Mouse (Mus musculus): ENCODE measurements around the gene Gm45808.

Gm45808 gene

GRCm38 (mm10) chr7:45451344-45451982 lies 35.1 kb downstream of the Gm45808 start:
- DNase-seq (ENCODE audit: inconsistent ontology term) = peak; percentile 50

DNA sequence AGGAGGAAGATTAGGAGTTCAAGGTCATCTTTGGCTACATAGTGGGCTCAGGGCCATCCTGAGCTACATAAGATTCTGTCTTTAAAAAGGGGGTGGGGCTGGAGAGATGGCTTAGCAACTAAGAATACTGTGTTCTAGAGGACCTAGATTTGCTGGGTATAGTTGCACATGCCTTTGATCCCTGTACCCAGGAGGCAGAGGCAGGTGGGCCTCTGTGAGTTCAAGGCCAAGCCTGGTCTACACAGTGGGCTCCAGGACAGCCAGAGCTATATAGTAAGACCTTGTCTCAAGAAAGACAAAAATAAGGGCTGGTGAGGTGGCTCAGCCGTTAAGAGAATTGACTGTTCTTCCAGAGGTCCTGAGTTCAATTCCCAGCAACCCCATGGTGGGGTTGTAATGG lies 36.6 kb downstream of the Gm45808 start:
- DNase-seq (ENCODE audit: inconsistent ontology term) = no peak

DNA sequence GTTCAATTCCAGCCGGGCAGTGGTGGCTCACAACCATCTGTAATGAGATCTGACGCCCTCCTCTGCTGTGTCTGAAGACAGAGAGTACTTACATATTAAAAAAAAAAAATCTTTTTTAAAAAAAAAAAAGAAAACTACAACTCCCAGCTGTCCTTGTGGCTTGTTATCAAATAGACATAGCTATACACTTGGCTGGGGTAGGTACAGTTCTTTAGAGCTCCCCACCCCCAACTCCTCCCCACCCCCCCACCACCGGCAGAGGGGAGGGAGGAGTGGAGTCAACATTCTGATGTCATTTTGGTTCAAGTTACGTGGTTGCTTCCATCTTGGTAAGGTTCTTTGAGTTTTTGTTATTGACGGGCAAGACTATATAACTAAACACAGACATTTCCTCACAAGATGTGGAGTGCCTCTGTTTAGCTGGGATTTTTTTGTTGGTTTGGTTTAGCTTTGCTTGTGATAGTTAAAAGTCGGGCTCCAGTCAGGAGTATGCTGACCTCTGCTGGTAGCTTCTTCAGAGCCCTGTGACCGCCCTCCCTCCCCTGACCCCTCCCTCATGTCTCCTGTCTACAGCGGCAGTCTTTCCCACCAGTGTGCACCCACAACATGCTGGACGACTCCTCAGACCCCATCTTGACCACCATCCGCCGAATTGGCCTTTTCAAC lies 39.2 kb downstream of the Gm45808 start:
- peak; percentile 59 for DNase-seq (ENCODE audit: inconsistent ontology term)

GRCm38 (mm10) chr7:45446589-45446988 lies 40.0 kb downstream of the Gm45808 start:
- no peak for DNase-seq (ENCODE audit: inconsistent ontology term)

DNA sequence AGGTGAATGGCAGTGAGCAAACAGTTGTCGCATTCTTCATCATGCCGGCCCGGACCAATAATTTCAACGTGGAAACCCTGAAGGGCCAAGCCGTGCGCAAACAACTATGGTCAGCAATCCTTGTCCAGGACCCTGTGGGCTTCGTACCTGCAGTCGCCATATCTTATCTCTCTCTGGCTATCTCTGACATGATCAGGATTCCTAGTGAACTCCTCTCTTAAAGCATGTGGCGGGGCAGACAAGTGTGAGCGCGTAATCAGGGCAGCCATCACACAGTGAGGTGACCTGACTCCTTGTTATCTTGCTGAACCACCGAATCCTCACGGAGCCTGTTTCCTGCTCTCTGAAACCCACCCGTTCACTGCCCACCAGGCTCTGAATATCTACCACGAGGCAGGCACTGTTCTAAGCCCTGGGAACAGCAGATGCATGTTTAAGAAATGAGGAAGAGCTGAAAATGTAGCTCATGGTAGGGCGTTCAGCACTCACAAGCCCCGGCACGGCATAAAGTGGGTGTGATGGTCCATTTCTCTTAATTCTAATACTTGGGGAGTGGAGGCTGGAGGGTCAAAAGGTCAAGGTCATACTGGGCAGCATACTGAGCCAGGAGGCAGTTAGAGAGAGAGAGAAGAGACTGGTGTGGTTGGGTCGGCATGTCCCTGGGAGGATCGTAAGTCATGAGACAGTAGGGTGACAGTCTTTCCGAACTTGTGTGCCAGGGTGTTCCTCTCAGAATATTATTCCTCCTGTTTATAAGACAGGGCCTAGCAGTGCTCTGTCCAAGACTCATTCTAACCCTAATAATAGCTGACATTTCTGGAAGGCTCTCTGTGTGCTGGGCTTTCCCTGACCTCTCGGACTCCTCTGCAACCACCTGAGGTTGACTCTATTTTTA lies 42.8 kb downstream of the Gm45808 start:
- no peak for DNase-seq (ENCODE audit: inconsistent ontology term)

GRCm38 (mm10) chr7:45437521-45438276 lies 48.9 kb downstream of the Gm45808 start, which contains the start of gene Ruvbl2:
TSS of gene Ruvbl2 (minus strand) at chr7:45438096.
- no peak for DNase-seq (ENCODE audit: inconsistent ontology term)

GRCm38 (mm10) chr7:45437046-45437445 lies 49.6 kb downstream of the Gm45808 start:
- DNase-seq (ENCODE audit: inconsistent ontology term) = no peak

GRCm38 (mm10) chr7:45436444-45436843 lies 50.2 kb downstream of the Gm45808 start:
- no peak for DNase-seq (ENCODE audit: inconsistent ontology term)

GRCm38 (mm10) chr7:45435038-45435437 lies 51.6 kb downstream of the Gm45808 start:
- no peak for DNase-seq (ENCODE audit: inconsistent ontology term)

- peak; percentile 100 for DNase-seq (ENCODE audit: inconsistent ontology term)
These were observed 52.2 kb downstream of the Gm45808 start, which contains the start of gene Gys1 for GRCm38 (mm10) chr7:45434203-45435015. TSS of gene Gys1 (plus strand) at chr7:45434844.

DNA sequence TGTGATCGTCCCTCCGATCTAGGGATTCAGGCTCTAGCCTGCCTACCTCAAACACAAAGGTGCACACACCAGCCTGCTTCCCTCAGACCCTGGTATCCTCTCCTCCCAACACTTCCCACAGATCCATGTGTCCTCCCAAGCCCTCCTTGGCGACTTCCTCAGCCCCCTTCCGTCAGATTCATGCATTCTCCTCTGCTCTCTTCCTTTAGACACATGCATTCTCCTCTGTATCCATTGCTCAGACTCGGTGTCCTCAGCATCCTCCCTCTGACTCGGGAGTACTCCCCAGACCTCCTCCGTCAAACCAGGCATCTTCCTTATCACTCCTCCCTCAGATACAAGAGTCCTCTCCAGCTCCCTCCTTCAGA lies 52.8 kb downstream of the Gm45808 start:
- no peak for DNase-seq (ENCODE audit: inconsistent ontology term)

- no peak for DNase-seq (ENCODE audit: inconsistent ontology term)
These were observed 60.1 kb downstream of the Gm45808 start for GRCm38 (mm10) chr7:45426556-45426955.

DNA sequence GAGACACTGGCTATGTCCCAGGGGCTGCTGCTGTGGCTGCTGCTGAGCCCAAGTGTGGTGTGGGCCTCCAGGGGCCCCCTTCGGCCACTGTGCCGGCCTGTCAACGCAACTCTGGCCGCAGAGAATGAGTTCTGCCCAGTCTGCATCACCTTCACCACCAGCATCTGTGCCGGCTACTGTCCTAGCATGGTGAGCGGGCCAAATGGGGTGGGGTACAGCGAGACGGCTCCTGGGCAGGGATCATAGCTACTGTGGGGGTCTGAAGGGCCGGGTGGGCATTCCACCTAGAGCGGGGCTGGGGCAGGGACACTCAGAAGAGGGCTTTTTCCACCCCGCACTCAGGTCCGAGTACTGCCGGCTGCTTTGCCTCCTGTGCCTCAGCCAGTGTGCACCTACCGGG lies 65.4 kb downstream of the Gm45808 start:
- DNase-seq (ENCODE audit: inconsistent ontology term) = no peak

- no peak for DNase-seq (ENCODE audit: inconsistent ontology term)
These were observed 66.0 kb downstream of the Gm45808 start, which contains the start of gene Lhb for GRCm38 (mm10) chr7:45420615-45420919. TSS of gene Lhb (plus strand) at chr7:45420820.

- DNase-seq (ENCODE audit: inconsistent ontology term) = no peak
These were observed 66.6 kb downstream of the Gm45808 start for GRCm38 (mm10) chr7:45419859-45420614.

DNA sequence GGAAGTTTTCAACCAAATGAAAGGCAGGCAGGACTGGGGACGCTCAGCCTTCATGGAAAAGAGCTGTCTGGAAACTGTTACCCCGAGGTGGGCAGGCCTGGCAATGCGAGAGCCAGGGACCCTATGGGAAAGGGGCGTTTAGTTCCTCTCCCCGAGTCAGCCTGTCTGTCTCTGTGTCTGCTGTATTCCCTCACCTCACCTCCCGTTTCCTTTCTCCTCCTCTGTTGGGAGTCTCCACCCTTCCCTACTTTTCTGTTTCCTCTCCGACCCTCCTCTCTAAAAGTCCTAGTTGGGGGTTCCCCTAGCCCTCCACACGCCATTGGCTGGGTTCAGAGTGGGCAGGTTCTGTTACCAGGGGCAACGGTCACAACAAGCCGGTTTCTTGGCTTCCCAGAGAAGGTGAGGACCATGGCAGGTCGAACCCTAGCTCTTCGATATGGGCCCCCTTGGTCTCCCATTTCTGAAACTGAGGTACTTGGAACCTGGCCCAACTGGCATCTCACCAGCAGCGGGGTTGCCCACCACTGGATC lies 68.6 kb downstream of the Gm45808 start:
- no peak for DNase-seq (ENCODE audit: inconsistent ontology term)
